Mouse (Mus musculus) lung, postnatal 0 days (tissue): Measurements from ENCODE around the gene Abcg5.

Source experiments
- CTCF ChIP-seq: IDR thresholded peaks from 2 replicates; pipeline ENCODE4 v1.5.1; 2016; ENCODE audit warnings: antibody characterized with exemption, mild to moderate bottlenecking
- EP300 ChIP-seq: IDR thresholded peaks from 2 replicates; pipeline ENCODE4 v1.6.1; 2016; ENCODE audit warnings: antibody characterized with exemption, mild to moderate bottlenecking, control low read depth

- TF ChIP-seq CTCF, result no peak
- TF ChIP-seq EP300, result no peak
Measured at GRCm38 (mm10) chr17:84646477-84646876, 36.3 kb downstream of the Abcg5 start.
